Mouse (Mus musculus) common myeloid progenitor, adult 5-6 weeks (primary cell): ENCODE data around the gene Epha7. TPM values are rescaled to one million over a fixed set of nuclear protein-coding genes. Genes with fewer than 3 reads are reported as not detected.

Experiments
- ATAC-seq: replicated peaks from 2 replicates; pipeline ENCODE4 v1.8.0; 2016; ENCODE audit warnings: low read depth, mild to moderate bottlenecking, moderate TSS enrichment, inconsistent platforms; ENCODE audit not compliant: poor library complexity, severe bottlenecking
- total RNA-seq: library from RNA; stranded (forward); fragments of 200-1000, 187-1606 nt; gene quantifications from 2 replicates; pipeline ENCODE4 v1.2.3, GENCODE M21; 2017

The Epha7 gene
- total RNA-seq, 1 experiment from 2014 or later = 7.4 TPM

GRCm38 (mm10) chr4:28895480-28895879, 82.5 kb downstream of the Epha7 start:
- ATAC-seq = no peak

- ATAC-seq = peak; percentile 54
These were observed 86.4 kb downstream of the Epha7 start for GRCm38 (mm10) chr4:28899373-28899772.

DNA sequence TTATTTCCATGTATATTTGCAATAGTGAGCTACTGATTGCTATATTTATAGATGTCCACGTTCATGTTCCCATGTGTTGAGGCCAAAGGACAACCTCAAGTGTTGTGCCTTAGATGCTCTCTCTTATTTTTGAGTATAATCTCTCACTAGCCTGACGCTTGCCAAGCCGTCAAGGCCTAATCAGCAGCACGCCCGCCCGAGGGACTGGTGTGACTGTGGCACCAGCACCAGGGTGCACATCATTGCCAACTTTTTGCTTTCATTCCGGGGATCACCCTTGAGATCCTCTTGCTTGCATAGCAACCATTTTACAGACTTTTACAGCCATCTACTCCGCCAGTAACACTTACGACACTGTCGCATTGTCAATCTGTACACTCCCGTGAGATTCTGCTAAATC, 86.9 kb downstream of the Epha7 start:
- ATAC-seq = no peak

GRCm38 (mm10) chr4:28901496-28901895, 88.6 kb downstream of the Epha7 start:
- ATAC-seq = no peak

GRCm38 (mm10) chr4:28902004-28902704, 89.2 kb downstream of the Epha7 start:
- ATAC-seq = no peak

- no peak for ATAC-seq
These were observed 94.1 kb downstream of the Epha7 start for GRCm38 (mm10) chr4:28906985-28907384.

GRCm38 (mm10) chr4:28910127-28910526, 97.2 kb downstream of the Epha7 start:
- no peak for ATAC-seq

DNA sequence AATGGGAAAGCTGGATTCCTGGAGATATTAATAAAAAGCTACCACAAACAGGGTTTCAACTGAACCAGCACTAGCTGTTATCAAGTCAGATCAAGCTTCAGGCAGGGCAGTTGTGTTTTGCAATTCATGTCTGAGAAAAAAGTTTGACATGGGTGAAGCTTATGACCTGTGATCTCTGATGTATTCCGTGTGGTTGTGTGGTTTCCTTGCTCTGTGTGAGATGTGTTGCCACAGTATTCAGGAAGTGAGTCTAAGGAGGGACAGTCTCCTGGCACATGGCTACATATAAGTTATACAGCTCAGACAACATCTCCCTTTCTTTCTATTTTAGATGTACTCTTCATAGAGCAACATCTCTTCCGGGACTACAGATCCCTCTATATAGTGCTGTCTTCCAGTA, 99.1 kb downstream of the Epha7 start:
- peak; percentile 99 for ATAC-seq

DNA sequence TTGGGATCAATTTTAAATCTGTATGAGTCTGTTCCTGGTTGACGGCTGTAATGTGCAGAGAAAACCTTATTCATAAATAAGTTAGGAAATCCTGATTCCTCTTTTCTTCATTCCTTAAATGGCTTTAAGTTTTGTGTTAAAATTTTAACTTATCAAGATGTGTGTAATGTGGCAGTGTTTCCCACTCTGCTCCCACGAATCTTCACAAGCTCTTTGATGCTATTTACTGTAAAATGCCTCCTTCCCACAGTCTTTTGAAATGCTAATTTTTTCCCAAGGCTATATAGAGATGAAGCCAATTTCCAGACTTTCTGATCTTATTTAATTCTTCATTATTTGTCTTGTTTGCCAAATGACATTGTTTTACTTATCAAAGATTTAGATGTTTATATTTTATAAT, 100.7 kb downstream of the Epha7 start:
- no peak for ATAC-seq

- no peak for ATAC-seq
These were observed 107.7 kb downstream of the Epha7 start for GRCm38 (mm10) chr4:28920645-28921044.

DNA sequence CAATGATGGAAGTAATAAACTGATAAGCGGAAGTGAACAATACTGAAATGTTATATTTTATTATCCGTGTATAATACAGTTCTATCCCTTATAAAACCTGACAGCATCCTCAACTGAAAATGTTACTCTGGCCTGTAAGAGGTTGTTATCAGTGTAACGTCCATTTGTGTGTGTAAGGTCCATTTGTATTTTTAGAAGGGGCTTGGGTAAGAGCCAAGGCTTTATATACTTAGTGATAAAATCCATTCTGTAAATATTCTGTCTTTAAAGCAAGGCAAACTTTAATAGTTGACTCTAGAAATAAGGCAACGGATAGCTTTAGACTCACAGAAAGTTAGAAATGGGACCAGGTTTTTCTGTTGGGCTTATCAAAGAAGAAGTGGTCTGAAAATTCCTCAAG, 113.1 kb downstream of the Epha7 start:
- ATAC-seq = no peak

- ATAC-seq = peak; percentile 62
These were observed 120.5 kb downstream of the Epha7 start for GRCm38 (mm10) chr4:28933431-28933830.

- ATAC-seq = no peak
These were observed 121.9 kb downstream of the Epha7 start for GRCm38 (mm10) chr4:28934802-28935201.

- no peak for ATAC-seq
These were observed 122.6 kb downstream of the Epha7 start for GRCm38 (mm10) chr4:28935567-28935966.

- ATAC-seq = no peak
These were observed 127.8 kb downstream of the Epha7 start for GRCm38 (mm10) chr4:28940710-28941109.

GRCm38 (mm10) chr4:28944237-28944636, 131.3 kb downstream of the Epha7 start:
- ATAC-seq = peak; percentile 99

GRCm38 (mm10) chr4:28960889-28961560, 148.1 kb downstream of the Epha7 start:
- ATAC-seq = 0 out of 2 replicates have a peak, but pooled peaks have one; percentile 18

- ATAC-seq = 0 out of 2 replicates have a peak, but pooled peaks have one; percentile 32
These were observed 154.8 kb downstream of the Epha7 start for GRCm38 (mm10) chr4:28967584-28968315.

DNA sequence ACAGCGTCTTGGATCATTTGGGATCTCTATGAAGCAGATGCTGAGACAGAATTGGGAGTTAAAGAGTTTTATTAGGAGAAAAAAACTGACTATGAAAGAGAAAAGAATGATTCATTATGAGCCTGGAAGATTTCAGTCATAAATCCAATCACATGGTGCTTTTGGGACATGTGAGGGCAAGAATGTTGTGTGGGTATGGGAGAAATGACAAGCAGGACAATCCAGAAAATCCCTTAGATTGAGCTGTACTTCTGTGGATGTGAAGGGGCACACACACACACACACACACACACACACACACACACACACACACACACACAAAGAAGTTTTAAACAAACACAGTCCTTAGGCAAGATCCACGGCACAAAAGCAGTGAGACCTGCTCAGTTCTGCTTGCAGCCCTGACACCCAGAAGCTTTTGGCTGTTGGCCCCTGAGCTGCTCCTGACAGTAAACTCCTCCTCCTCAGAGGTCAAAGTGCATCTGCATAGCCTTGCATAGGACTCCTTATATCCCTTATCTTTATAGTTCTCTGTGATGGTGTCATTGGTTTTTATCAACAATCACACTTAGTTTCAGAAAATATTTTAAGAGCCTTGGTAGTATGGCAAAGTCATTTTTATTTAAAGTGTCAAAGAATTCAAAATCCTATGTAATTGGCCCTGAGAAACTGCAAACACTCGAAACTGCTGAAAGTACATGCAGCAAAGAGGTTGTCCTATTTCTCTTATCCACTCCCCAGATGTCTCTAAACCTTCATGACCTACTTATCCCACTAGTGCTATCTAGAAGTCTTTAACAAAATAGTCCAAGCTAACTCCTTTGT, 185.7 kb downstream of the Epha7 start:
- no peak for ATAC-seq

GRCm38 (mm10) chr4:28999287-28999595, 186.3 kb downstream of the Epha7 start:
- ATAC-seq = no peak
